Mouse (Mus musculus) CH12.LX (cell line): ENCODE results near the gene Minpp1. TPM values are rescaled to one million over a fixed set of nuclear protein-coding genes. Genes with fewer than 3 reads are reported as not detected.

Experiments used
- DNase-seq: peaks from one replicate; pipeline ENCODE4 v3.0.0-alpha.2; 2013; ENCODE audit errors: extremely low read depth
- H3K27ac ChIP-seq: 2 replicates; pipeline ENCODE4 v1.5.1; 2012; ENCODE audit warnings: low read depth, mild to moderate bottlenecking, control low read depth, moderate library complexity; ENCODE audit not compliant: insufficient read depth
- H3K27me3 ChIP-seq: replicated peaks from 2 replicates; pipeline ENCODE3; 2012; ENCODE audit warnings: inconsistent platforms
- H3K36me3 ChIP-seq, 2 experiments: replicated peaks in 1 of 2; 2 replicates each; pipeline versions ENCODE3 to v1.6.1; 2012; ENCODE audit warnings: inconsistent platforms in 1 of 2, low read length in 1 of 2, mild to moderate bottlenecking in 1 of 2, mixed read lengths in 1 of 2, moderate library complexity in 1 of 2; ENCODE audit not compliant: control insufficient read depth in 1 of 2, insufficient read depth in 1 of 2
- H3K4me1 ChIP-seq, 2 experiments: 2 replicates each; pipeline ENCODE4 v1.6.1; 2012; ENCODE audit warnings: inconsistent platforms in 1 of 2, moderate library complexity in 1 of 2; ENCODE audit not compliant: insufficient read depth in 2 of 2, control insufficient read depth in 1 of 2
- H3K4me2 ChIP-seq: 2 replicates; pipeline ENCODE4 v1.6.1; 2012; ENCODE audit warnings: low read depth, mild to moderate bottlenecking, control low read depth; ENCODE audit not compliant: poor library complexity, insufficient read depth, severe bottlenecking
- H3K4me3 ChIP-seq, 3 experiments: fragments of 150-350 bp in 1 of 3; sonication (generic) in 1 of 3; replicated peaks in 1 of 3; 2 replicates each; pipeline versions ENCODE3 to v1.5.1; 2011 to 2012; ENCODE audit warnings: low read depth in 2 of 3, low read length in 2 of 3, mild to moderate bottlenecking in 2 of 3, moderate library complexity in 2 of 3, control low read depth in 1 of 3, improper control_type of control experiment in 1 of 3, inconsistent platforms in 1 of 3, mixed read lengths in 1 of 3; ENCODE audit not compliant: poor library complexity in 1 of 3
- H3K79me2 ChIP-seq: replicated peaks from 2 replicates; pipeline ENCODE4 v1.6.1; 2012; ENCODE audit warnings: mild to moderate bottlenecking, moderate library complexity; ENCODE audit not compliant: control insufficient read depth, poor library complexity, insufficient read depth, severe bottlenecking; ENCODE audit errors: extremely low read depth
- H3K9ac ChIP-seq: 2 replicates; pipeline ENCODE4 v1.6.1; 2012; ENCODE audit warnings: low read depth, mild to moderate bottlenecking, control low read depth, moderate library complexity; ENCODE audit not compliant: insufficient read depth
- H3K9me3 ChIP-seq: replicated peaks from 2 replicates; pipeline ENCODE3; 2012; ENCODE audit warnings: low read length, inconsistent platforms, mixed read lengths
- CTCF ChIP-seq, 2 experiments: IDR thresholded peaks in 1 of 2; conservative IDR thresholded peaks in 1 of 2; 2 replicates each; pipeline ENCODE4 v1.5.1; 2011 to 2012; ENCODE audit warnings: low read depth in 2 of 2, low read length in 2 of 2, improper control_type of control experiment in 1 of 2, inconsistent platforms in 1 of 2, mild to moderate bottlenecking in 1 of 2, moderate library complexity in 1 of 2
- E2F4 ChIP-seq: IDR thresholded peaks from 2 replicates; pipeline ENCODE4 v1.6.1; 2011; ENCODE audit warnings: low read depth, low read length, improper control_type of control experiment; ENCODE audit not compliant: insufficient replicate concordance
- ELF1 ChIP-seq: IDR thresholded peaks from 2 replicates; pipeline ENCODE4 v1.6.1; 2014; ENCODE audit warnings: low read depth, mild to moderate bottlenecking, inconsistent platforms, low read length, improper control_type of control experiment
- EP300 ChIP-seq: IDR thresholded peaks from 2 replicates; pipeline ENCODE4 v1.6.1; 2011; ENCODE audit warnings: low read length, improper control_type of control experiment
- GABPA ChIP-seq: IDR thresholded peaks from 2 replicates; pipeline ENCODE4 v1.6.1; 2012; ENCODE audit warnings: low read depth, low read length, improper control_type of control experiment, inconsistent platforms; ENCODE audit not compliant: insufficient replicate concordance
- HCFC1 ChIP-seq: IDR thresholded peaks from 2 replicates; pipeline ENCODE4 v1.6.1; 2012; ENCODE audit warnings: low read depth, mild to moderate bottlenecking, inconsistent platforms, low read length, improper control_type of control experiment
- IRF4 ChIP-seq: IDR thresholded peaks from 2 replicates; pipeline ENCODE4 v1.6.1; 2014; ENCODE audit warnings: low read depth, mild to moderate bottlenecking, inconsistent platforms, low read length, improper control_type of control experiment
- JUN ChIP-seq: IDR thresholded peaks from 2 replicates; pipeline ENCODE4 v1.6.1; 2011; ENCODE audit warnings: low read depth, mild to moderate bottlenecking, low read length, improper control_type of control experiment, moderate library complexity; ENCODE audit not compliant: insufficient read depth
- MAFK ChIP-seq: IDR thresholded peaks from 2 replicates; pipeline ENCODE4 v1.6.1; 2011; ENCODE audit warnings: low read length, improper control_type of control experiment; ENCODE audit not compliant: insufficient replicate concordance
- MAX ChIP-seq: IDR thresholded peaks from 2 replicates; pipeline ENCODE4 v1.6.1; 2011; ENCODE audit warnings: low read length, improper control_type of control experiment
- MEF2A ChIP-seq: IDR thresholded peaks from 2 replicates; pipeline ENCODE4 v1.6.1; 2014; ENCODE audit warnings: low read depth, mild to moderate bottlenecking, inconsistent platforms, low read length, improper control_type of control experiment, borderline replicate concordance
- MXI1 ChIP-seq: IDR thresholded peaks from 2 replicates; pipeline ENCODE4 v1.6.1; 2011; ENCODE audit warnings: mild to moderate bottlenecking, low read depth, low read length, improper control_type of control experiment
- MYC ChIP-seq: IDR thresholded peaks from 2 replicates; pipeline ENCODE4 v1.6.1; 2011; ENCODE audit warnings: low read depth, mild to moderate bottlenecking, improper control_type of control experiment, low read length
- NELFE ChIP-seq: IDR thresholded peaks from 2 replicates; pipeline ENCODE4 v1.6.1; 2011; ENCODE audit warnings: low read depth, low read length, improper control_type of control experiment
- NRF1 ChIP-seq: IDR thresholded peaks from 2 replicates; pipeline ENCODE4 v1.6.1; 2014; ENCODE audit warnings: low read depth, mild to moderate bottlenecking, inconsistent platforms, low read length, improper control_type of control experiment, moderate library complexity
- POLR2A ChIP-seq: IDR thresholded peaks from 2 replicates; pipeline ENCODE4 v1.6.1; 2011; ENCODE audit warnings: low read depth, mild to moderate bottlenecking, improper control_type of control experiment, low read length
- RAD21 ChIP-seq: IDR thresholded peaks from 2 replicates; pipeline ENCODE4 v1.6.1; 2011; ENCODE audit warnings: low read depth, mild to moderate bottlenecking, low read length, improper control_type of control experiment, moderate library complexity
- SIN3A ChIP-seq: IDR thresholded peaks from 2 replicates; pipeline ENCODE4 v1.6.1; 2012; ENCODE audit warnings: low read length, improper control_type of control experiment, inconsistent platforms
- SMC3 ChIP-seq: IDR thresholded peaks from 2 replicates; pipeline ENCODE4 v1.6.1; 2011; ENCODE audit warnings: low read depth, low read length, improper control_type of control experiment
- TBP ChIP-seq: conservative IDR thresholded peaks from 2 replicates; pipeline ENCODE4 v1.6.1; 2011; ENCODE audit warnings: low read depth, low read length, improper control_type of control experiment
- TCF12 ChIP-seq: IDR thresholded peaks from 2 replicates; pipeline ENCODE4 v1.6.1; 2014; ENCODE audit warnings: low read depth, mild to moderate bottlenecking, inconsistent platforms, low read length, improper control_type of control experiment
- USF1 ChIP-seq: IDR thresholded peaks from 2 replicates; pipeline ENCODE4 v1.6.1; 2014; ENCODE audit warnings: low read depth, mild to moderate bottlenecking, inconsistent platforms, low read length, improper control_type of control experiment
- USF2 ChIP-seq: conservative IDR thresholded peaks from 2 replicates; pipeline ENCODE4 v1.6.1; 2011; ENCODE audit warnings: low read depth, low read length, improper control_type of control experiment
- ZNF384 ChIP-seq: IDR thresholded peaks from 2 replicates; pipeline ENCODE4 v1.6.1; 2012; ENCODE audit warnings: low read depth, low read length, improper control_type of control experiment, inconsistent platforms
- dilution Hi-C: fragments of 300-500 bp; cut with MboI; formaldehyde crosslinking; loops from 2 replicates; pipeline ENCODE4 v1.14.3; 2020; ENCODE audit warnings: low sequenced_read_pairs; ENCODE audit not compliant: extremely low pct_unique_long_range_greater_than_20kb, extremely low pct_ligation_motif_present
- in situ Hi-C: fragments of 300-500 bp; cut with MboI; formaldehyde crosslinking; loops from 3 replicates; pipeline ENCODE4 v1.14.3; 2019; ENCODE audit warnings: low sequenced_read_pairs, low pct_ligation_motif_present, low pct_unique_long_range_greater_than_20kb, mixed read lengths
- polyA plus RNA-seq: library from polyadenylated mRNA; unstranded; fragments of >175 nt; gene quantifications from 2 replicates; pipeline ENCODE4 v1.2.1, GENCODE M21; 2012; ENCODE audit warnings: low read depth; ENCODE audit not compliant: insufficient read length
- total RNA-seq, 2 experiments: library from RNA; depleted of rRNA; stranded (reverse); fragments of 300-350 nt in 1 of 2; fragments of >200 nt in 1 of 2; gene quantifications; 2 replicates each; pipeline ENCODE4 v1.2.3; 2012 to 2014

Minpp1 gene
- total and polyA plus RNA-seq, 3 experiments, result 50.5 to 73.2 (median 50.7) TPM

DNA sequence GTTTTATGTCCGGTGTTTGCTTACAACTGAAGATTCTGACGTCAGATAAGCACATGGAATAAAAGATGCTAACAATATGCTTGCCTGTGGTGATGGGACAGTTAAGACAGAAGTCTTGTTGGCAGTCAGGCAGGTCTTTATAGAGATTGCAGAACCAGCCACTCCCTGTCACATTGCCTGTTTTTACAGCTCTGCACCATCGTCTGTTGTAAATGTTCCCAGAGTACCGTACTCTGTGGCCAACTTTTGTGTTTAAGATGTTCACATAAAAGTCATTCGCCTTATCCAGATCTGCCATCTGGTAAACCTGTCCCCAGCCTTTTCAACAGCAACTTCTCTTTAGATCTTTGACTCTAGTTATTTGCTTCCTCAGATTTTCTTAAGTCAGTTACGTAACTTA, 11.8 kb downstream of the Minpp1 start:
- H3K27ac ChIP-seq, result no peak overlapping the region
- H3K4me1 ChIP-seq, result peaks cover 0 to 29% of the 10 kb centered on the region in 2 experiments; a peak in 2 of 4 replicates
- DNase-seq, result no peak
- in situ Hi-C loops, result no loop called here
- no peaks in the 10 kb centered on the region for H3K27me3 ChIP-seq
- H3K36me3 ChIP-seq, result peaks cover 32 to 84% of the 10 kb centered on the region in 2 experiments
- H3K9me3 ChIP-seq, result no peaks in the 10 kb centered on the region
- no peak for TF ChIP-seq IRF4
- TF ChIP-seq, all 38 proteins: peak for 0
- Histone ChIP-seq H3K79me2 (peaks cover 10% of the 10 kb centered on the region; the same call in 1 of the 2 replicates), H3K9ac (no peak overlapping the region), H3K4me3 (no peak overlapping the region), H3K4me2 (no peak overlapping the region)
- dilution Hi-C loops, result no loop called here

GRCm38 (mm10) chr19:32498002-32498401, 12.4 kb downstream of the Minpp1 start:
- in situ Hi-C loops, result no loop called here
- Histone ChIP-seq H3K36me3 (peaks cover 32 to 80% of the 10 kb centered on the region in 2 experiments), H3K4me1 (peaks cover 0 to 23% of the 10 kb centered on the region in 2 experiments; a peak in 2 of 4 replicates), H3K27ac (no peak overlapping the region), H3K4me2 (no peak overlapping the region), H3K27me3 (no peaks in the 10 kb centered on the region), H3K4me3 (no peak overlapping the region), H3K79me2 (peaks cover 7% of the 10 kb centered on the region; the same call in 1 of the 2 replicates)
- no peak for TF ChIP-seq ELF1
- TF ChIP-seq, all 38 proteins: peak for 0
- dilution Hi-C loops, result no loop called here
- Histone ChIP-seq H3K9ac (no peak overlapping the region), H3K9me3 (no peaks in the 10 kb centered on the region)
- no peak for DNase-seq

- Histone ChIP-seq H3K36me3 (peaks cover 32 to 78% of the 10 kb centered on the region in 2 experiments), H3K79me2 (peaks cover 3% of the 10 kb centered on the region), H3K27ac (no peak overlapping the region), H3K9ac (no peak overlapping the region), H3K27me3 (no peaks in the 10 kb centered on the region), H3K9me3 (no peaks in the 10 kb centered on the region), H3K4me2 (no peak overlapping the region)
- in situ Hi-C loops (loop anchor here (10.0 kb wide), 1 partner anchor 183 kb away; no protein-coding TSS in a partner anchor), dilution Hi-C loops (no loop called here)
- no peak for TF ChIP-seq JUN
- no peak for TF ChIP-seq SIN3A
- TF ChIP-seq TBP, result no peak
- TF ChIP-seq TCF12, result no peak
- TF ChIP-seq RAD21, result peak; percentile 43
- no peak for TF ChIP-seq GABPA
- TF ChIP-seq SMC3, result peak; percentile 41
- no peak for TF ChIP-seq USF2
- TF ChIP-seq E2F4, result no peak
- TF ChIP-seq HCFC1, result no peak
- TF ChIP-seq CTCF (conservative IDR thresholded peaks at IDR 0.05 in 1 of 2, IDR thresholded peaks at IDR 0.05 in 1 of 2; ENCODE audit: low read depth in 2 of 2, low read length in 2 of 2), result peak; percentile 63 to 85
- no peak for TF ChIP-seq EP300
- TF ChIP-seq USF1, result no peak
- TF ChIP-seq MYC, result 0 out of 2 replicates have a peak, but pooled peaks have one; percentile 17
- no peak for TF ChIP-seq MEF2A
- TF ChIP-seq ZNF384, result no peak
- TF ChIP-seq NELFE, result no peak
- no peak for TF ChIP-seq NRF1
- TF ChIP-seq MXI1, result no peak
- no peak for TF ChIP-seq MAX
- TF ChIP-seq POLR2A, result no peak
- TF ChIP-seq MAFK, result no peak
- TF ChIP-seq, all 38 proteins: peak for 4
- Histone ChIP-seq H3K4me3 (no peak overlapping the region), H3K4me1 (peaks cover 0 to 16% of the 10 kb centered on the region in 2 experiments; a peak in 1 of 4 replicates)
- DNase-seq, result peak; percentile 37
Observed at GRCm38 (mm10) chr19:32501414-32501813, 15.8 kb downstream of the Minpp1 start.
